Mouse (Mus musculus) lung, embryonic 15.5 days (tissue): Measurements from ENCODE around the gene Cd160. TPM values are rescaled to one million over a fixed set of nuclear protein-coding genes. Genes with fewer than 3 reads are reported as not detected.

Experiments used
- ATAC-seq: fragments of 200-750 bp; cut with Nextera tagmentation; 2 replicates; pipeline ENCODE4 v1.8.0; 2017; ENCODE audit warnings: moderate number of reproducible peaks, borderline replicate concordance; ENCODE audit not compliant: low FRiP score, low TSS enrichment; ENCODE audit errors: extremely low read depth
- H3K27ac ChIP-seq: fragments of 300-500 bp; sonication (generic); 2 replicates; pipeline ENCODE4 v1.5.1; 2015; ENCODE audit warnings: moderate library complexity, mild to moderate bottlenecking, inconsistent platforms
- H3K27me3 ChIP-seq: fragments of 300-500 bp; sonication (generic); 2 replicates; pipeline ENCODE4 v1.6.1; 2015; ENCODE audit warnings: inconsistent platforms
- H3K36me3 ChIP-seq: fragments of 300-500 bp; sonication (generic); 2 replicates; pipeline ENCODE4 v1.6.1; 2015; ENCODE audit warnings: inconsistent platforms
- H3K4me1 ChIP-seq: fragments of 300-500 bp; sonication (generic); 2 replicates; pipeline ENCODE4 v1.6.1; 2015; ENCODE audit warnings: inconsistent platforms
- H3K4me2 ChIP-seq: fragments of 300-500 bp; sonication (generic); 2 replicates; pipeline ENCODE4 v1.6.1; 2015; ENCODE audit warnings: inconsistent platforms, mild to moderate bottlenecking, moderate library complexity
- H3K4me3 ChIP-seq: fragments of 300-500 bp; sonication (generic); 2 replicates; pipeline ENCODE4 v1.5.1; 2015; ENCODE audit warnings: mild to moderate bottlenecking, inconsistent platforms
- H3K9ac ChIP-seq: fragments of 300-500 bp; sonication (generic); 2 replicates; pipeline ENCODE4 v1.6.1; 2015; ENCODE audit warnings: inconsistent platforms
- H3K9me3 ChIP-seq: fragments of 300-500 bp; sonication (generic); 2 replicates; pipeline ENCODE4 v1.6.1; 2016; ENCODE audit warnings: inconsistent platforms
- WGBS: fragments of 180-500 bp; shearing (Covaris S2); methylation state at CpG from one replicate; pipeline ENCODE4 v1.1.7; 2015; 5-methylcytosine and 5-hydroxymethylcytosine counted together
- polyA plus RNA-seq: library from polyadenylated mRNA; unstranded; fragments of >200 nt; fragmentation: Nextera tagmentation; extraction: Ambion mirVana; gene quantifications from 2 replicates; pipeline ENCODE4 v1.2.1, GENCODE M21; 2015

Cd160 gene
- polyA plus RNA-seq, 1 experiment from 2014 or later = 1.6 TPM

GRCm38 (mm10) chr3:96849168-96849727 is 20.1 kb upstream of the Cd160 start:
- Histone ChIP-seq H3K4me1 (peaks cover 7% of the 10 kb centered on the region), H3K27ac (no peak overlapping the region), H3K4me3 (no peak overlapping the region), H3K4me2 (no peak overlapping the region), H3K9ac (no peak overlapping the region), H3K27me3 (no peaks in the 10 kb centered on the region), H3K9me3 (no peaks in the 10 kb centered on the region), H3K36me3 (no peaks in the 10 kb centered on the region)
- no peak for ATAC-seq
- 63% methylated on average over 2 of the region's 2 CpGs for WGBS

GRCm38 (mm10) chr3:96848470-96848869 is 19.3 kb upstream of the Cd160 start:
- H3K27ac ChIP-seq = no peak overlapping the region
- H3K9ac ChIP-seq = no peak overlapping the region
- no peaks in the 10 kb centered on the region for H3K9me3 ChIP-seq
- ATAC-seq = no peak
- H3K4me1 ChIP-seq = peaks cover 7% of the 10 kb centered on the region
- WGBS = 75% methylated on average over 7 of the region's 8 CpGs
- H3K4me2 ChIP-seq = no peak overlapping the region
- no peaks in the 10 kb centered on the region for H3K36me3 ChIP-seq
- H3K27me3 ChIP-seq = no peaks in the 10 kb centered on the region
- no peak overlapping the region for H3K4me3 ChIP-seq

GRCm38 (mm10) chr3:96847661-96848060 is 18.5 kb upstream of the Cd160 start:
- Histone ChIP-seq H3K4me3 (no peak overlapping the region), H3K9ac (no peak overlapping the region), H3K4me1 (peaks cover 7% of the 10 kb centered on the region), H3K27me3 (no peaks in the 10 kb centered on the region), H3K27ac (no peak overlapping the region), H3K36me3 (no peaks in the 10 kb centered on the region), H3K9me3 (no peaks in the 10 kb centered on the region), H3K4me2 (no peak overlapping the region)
- ATAC-seq = no peak
- WGBS = 17% methylated on average over 6 of the region's 6 CpGs

GRCm38 (mm10) chr3:96846985-96847384 is 17.8 kb upstream of the Cd160 start:
- no peaks in the 10 kb centered on the region for H3K9me3 ChIP-seq
- peaks cover 7% of the 10 kb centered on the region for H3K4me1 ChIP-seq
- no peak overlapping the region for H3K4me2 ChIP-seq
- no peak overlapping the region for H3K9ac ChIP-seq
- no peaks in the 10 kb centered on the region for H3K27me3 ChIP-seq
- 80% methylated on average over 12 of the region's 12 CpGs for WGBS
- H3K4me3 ChIP-seq = no peak overlapping the region
- no peak for ATAC-seq
- no peaks in the 10 kb centered on the region for H3K36me3 ChIP-seq
- H3K27ac ChIP-seq = no peak overlapping the region

GRCm38 (mm10) chr3:96845806-96846205 is 16.7 kb upstream of the Cd160 start:
- WGBS = 52% methylated on average over 9 of the region's 9 CpGs
- H3K36me3 ChIP-seq = no peaks in the 10 kb centered on the region
- no peaks in the 10 kb centered on the region for H3K9me3 ChIP-seq
- no peak for ATAC-seq
- H3K4me3 ChIP-seq = no peak overlapping the region
- no peak overlapping the region for H3K27ac ChIP-seq
- no peaks in the 10 kb centered on the region for H3K27me3 ChIP-seq
- H3K9ac ChIP-seq = no peak overlapping the region
- no peak overlapping the region for H3K4me2 ChIP-seq
- H3K4me1 ChIP-seq = peaks cover 7% of the 10 kb centered on the region

GRCm38 (mm10) chr3:96845191-96845590 is 16.0 kb upstream of the Cd160 start:
- H3K9ac ChIP-seq = no peak overlapping the region
- 91% methylated on average over 6 of the region's 6 CpGs for WGBS
- no peak overlapping the region for H3K4me3 ChIP-seq
- H3K4me1 ChIP-seq = peaks cover 7% of the 10 kb centered on the region
- H3K9me3 ChIP-seq = no peaks in the 10 kb centered on the region
- ATAC-seq = no peak
- H3K36me3 ChIP-seq = no peaks in the 10 kb centered on the region
- no peaks in the 10 kb centered on the region for H3K27me3 ChIP-seq
- no peak overlapping the region for H3K4me2 ChIP-seq
- no peak overlapping the region for H3K27ac ChIP-seq

- H3K4me1 ChIP-seq = no peaks in the 10 kb centered on the region
- H3K9me3 ChIP-seq = no peaks in the 10 kb centered on the region
- no peak overlapping the region for H3K4me2 ChIP-seq
- no peak overlapping the region for H3K27ac ChIP-seq
- 58% methylated on average over 7 of the region's 7 CpGs for WGBS
- H3K27me3 ChIP-seq = no peaks in the 10 kb centered on the region
- no peaks in the 10 kb centered on the region for H3K36me3 ChIP-seq
- no peak overlapping the region for H3K4me3 ChIP-seq
- H3K9ac ChIP-seq = no peak overlapping the region
- no peak for ATAC-seq
Measured at GRCm38 (mm10) chr3:96838996-96839645, 10.0 kb upstream of the Cd160 start.

- Histone ChIP-seq H3K36me3 (no peaks in the 10 kb centered on the region), H3K27me3 (no peaks in the 10 kb centered on the region), H3K9ac (no peak overlapping the region), H3K9me3 (no peaks in the 10 kb centered on the region), H3K4me2 (no peak overlapping the region), H3K4me1 (no peaks in the 10 kb centered on the region), H3K4me3 (no peak overlapping the region), H3K27ac (no peak overlapping the region)
- 22% methylated on average over 2 of the region's 2 CpGs for WGBS
- ATAC-seq = no peak
Measured at GRCm38 (mm10) chr3:96836414-96836813, 7.3 kb upstream of the Cd160 start.

- H3K4me3 ChIP-seq = no peak overlapping the region
- H3K9me3 ChIP-seq = no peaks in the 10 kb centered on the region
- no peak overlapping the region for H3K27ac ChIP-seq
- no peaks in the 10 kb centered on the region for H3K4me1 ChIP-seq
- ATAC-seq = no peak
- no peaks in the 10 kb centered on the region for H3K27me3 ChIP-seq
- H3K4me2 ChIP-seq = no peak overlapping the region
- 69% methylated on average over 7 of the region's 7 CpGs for WGBS
- H3K9ac ChIP-seq = no peak overlapping the region
- H3K36me3 ChIP-seq = no peaks in the 10 kb centered on the region
Measured at GRCm38 (mm10) chr3:96834587-96835348, 5.6 kb upstream of the Cd160 start.

GRCm38 (mm10) chr3:96832930-96833329 is 3.8 kb upstream of the Cd160 start:
- H3K9ac ChIP-seq = no peak overlapping the region
- H3K4me1 ChIP-seq = no peaks in the 10 kb centered on the region
- no peaks in the 10 kb centered on the region for H3K36me3 ChIP-seq
- H3K4me2 ChIP-seq = no peak overlapping the region
- H3K27me3 ChIP-seq = no peaks in the 10 kb centered on the region
- no peak overlapping the region for H3K27ac ChIP-seq
- H3K4me3 ChIP-seq = no peak overlapping the region
- WGBS = 41% methylated on average over 5 of the region's 5 CpGs
- H3K9me3 ChIP-seq = no peaks in the 10 kb centered on the region
- no peak for ATAC-seq

GRCm38 (mm10) chr3:96829856-96830255 is 705 bp upstream of the Cd160 start:
- Histone ChIP-seq H3K9ac (no peak overlapping the region), H3K36me3 (no peaks in the 10 kb centered on the region), H3K27ac (no peak overlapping the region), H3K9me3 (no peaks in the 10 kb centered on the region), H3K4me2 (no peak overlapping the region), H3K4me1 (no peaks in the 10 kb centered on the region), H3K27me3 (no peaks in the 10 kb centered on the region), H3K4me3 (no peak overlapping the region)
- WGBS = 75% methylated on average over 10 of the region's 10 CpGs
- ATAC-seq = no peak

GRCm38 (mm10) chr3:96828308-96828864 is 765 bp downstream of the Cd160 start:
- H3K4me3 ChIP-seq = no peak overlapping the region
- H3K36me3 ChIP-seq = no peaks in the 10 kb centered on the region
- WGBS = 33% methylated on average over 15 of the region's 15 CpGs
- no peaks in the 10 kb centered on the region for H3K27me3 ChIP-seq
- no peak for ATAC-seq
- no peaks in the 10 kb centered on the region for H3K9me3 ChIP-seq
- no peak overlapping the region for H3K27ac ChIP-seq
- H3K9ac ChIP-seq = no peak overlapping the region
- no peak overlapping the region for H3K4me2 ChIP-seq
- no peaks in the 10 kb centered on the region for H3K4me1 ChIP-seq
